Mouse (Mus musculus) midbrain, postnatal 0 days (tissue): ENCODE measurements around the gene Myo16. TPM values are rescaled to one million over a fixed set of nuclear protein-coding genes. Genes with fewer than 3 reads are reported as not detected.

Source experiments
- ATAC-seq: fragments of 200-750 bp; cut with Nextera tagmentation; 2 replicates; pipeline ENCODE4 v1.8.0; 2017; ENCODE audit warnings: moderate number of reproducible peaks, mild to moderate bottlenecking, moderate TSS enrichment, moderate library complexity; ENCODE audit not compliant: low FRiP score
- DNase-seq: peaks from one replicate; pipeline ENCODE4 v3.0.0-alpha.2; 2015; ENCODE audit warnings: low spot score
- H3K27ac ChIP-seq: fragments of 300-500 bp; sonication (generic); 2 replicates; pipeline ENCODE4 v1.5.1; 2014; ENCODE audit warnings: low read depth, mild to moderate bottlenecking, low read length, mixed read lengths
- H3K27me3 ChIP-seq: fragments of 300-500 bp; sonication (generic); 2 replicates; pipeline ENCODE4 v1.6.1; 2014; ENCODE audit warnings: low read length, control low read depth, mixed read lengths; ENCODE audit not compliant: insufficient read depth
- H3K36me3 ChIP-seq: fragments of 300-500 bp; sonication (generic); 2 replicates; pipeline ENCODE4 v1.6.1; 2014; ENCODE audit warnings: low read length, control low read depth, mixed read lengths; ENCODE audit not compliant: insufficient read depth
- H3K4me1 ChIP-seq: fragments of 300-500 bp; sonication (generic); 2 replicates; pipeline ENCODE4 v1.6.1; 2014; ENCODE audit warnings: mild to moderate bottlenecking, control low read depth, antibody characterized with exemption, low read length, mixed read lengths; ENCODE audit not compliant: insufficient read depth
- H3K4me2 ChIP-seq: fragments of 300-500 bp; sonication (generic); 2 replicates; pipeline ENCODE4 v1.6.1; 2014; ENCODE audit warnings: low read depth, mild to moderate bottlenecking, low read length, mixed read lengths; ENCODE audit not compliant: poor library complexity, severe bottlenecking
- H3K4me3 ChIP-seq: fragments of 300-500 bp; sonication (generic); 2 replicates; pipeline ENCODE4 v1.5.1; 2014; ENCODE audit warnings: low read depth, mild to moderate bottlenecking, low read length, moderate library complexity
- H3K9ac ChIP-seq: fragments of 300-500 bp; sonication (generic); replicated peaks from 2 replicates; pipeline ENCODE4 v1.6.1; 2014; ENCODE audit warnings: mild to moderate bottlenecking, low read length, moderate library complexity, mixed read lengths; ENCODE audit not compliant: poor library complexity, severe bottlenecking
- H3K9me3 ChIP-seq: fragments of 300-500 bp; sonication (generic); 2 replicates; pipeline ENCODE4 v1.6.1; 2016; ENCODE audit warnings: low read length, control low read depth
- CTCF ChIP-seq: IDR thresholded peaks from 2 replicates; pipeline ENCODE4 v1.5.1; 2016; ENCODE audit warnings: antibody characterized with exemption, mild to moderate bottlenecking
- WGBS: fragments of 180-500 bp; shearing (Covaris S2); extraction: QIAGEN DNeasy Blood & Tissue Kit; methylation state at CpG from one replicate; pipeline ENCODE4 v1.1.7; 2014; 5-methylcytosine and 5-hydroxymethylcytosine counted together
- polyA plus RNA-seq: library from polyadenylated mRNA; unstranded; fragments of >200 nt; fragmentation: Nextera tagmentation; extraction: Ambion mirVana; gene quantifications from 2 replicates; pipeline ENCODE4 v1.2.1, GENCODE M21; 2015
- total RNA-seq: library from RNA; depleted of rRNA; stranded (reverse); fragments of >200 nt; gene quantifications from 2 replicates; pipeline ENCODE4 v1.2.3, GENCODE M21; 2014

The Myo16 gene
- total and polyA plus RNA-seq, 2 experiments from 2014 or later, result 7.7 to 59.9 TPM

- no peak for DNase-seq
- H3K9ac ChIP-seq, result no peak overlapping the region
- no peak overlapping the region for H3K27ac ChIP-seq
- no peaks in the 10 kb centered on the region for H3K9me3 ChIP-seq
- H3K27me3 ChIP-seq, result no peaks in the 10 kb centered on the region
- H3K36me3 ChIP-seq, result no peaks in the 10 kb centered on the region
- H3K4me3 ChIP-seq, result no peak overlapping the region
- whole genome bisulfite sequencing, result 88% methylated on average over 5 of the region's 5 CpGs
- no peak overlapping the region for H3K4me2 ChIP-seq
- TF ChIP-seq CTCF, result no peak
- no peaks in the 10 kb centered on the region for H3K4me1 ChIP-seq
- no peak for ATAC-seq
These were observed 445.2 kb downstream of the Myo16 start for GRCm38 (mm10) chr8:10598889-10599288.

DNA sequence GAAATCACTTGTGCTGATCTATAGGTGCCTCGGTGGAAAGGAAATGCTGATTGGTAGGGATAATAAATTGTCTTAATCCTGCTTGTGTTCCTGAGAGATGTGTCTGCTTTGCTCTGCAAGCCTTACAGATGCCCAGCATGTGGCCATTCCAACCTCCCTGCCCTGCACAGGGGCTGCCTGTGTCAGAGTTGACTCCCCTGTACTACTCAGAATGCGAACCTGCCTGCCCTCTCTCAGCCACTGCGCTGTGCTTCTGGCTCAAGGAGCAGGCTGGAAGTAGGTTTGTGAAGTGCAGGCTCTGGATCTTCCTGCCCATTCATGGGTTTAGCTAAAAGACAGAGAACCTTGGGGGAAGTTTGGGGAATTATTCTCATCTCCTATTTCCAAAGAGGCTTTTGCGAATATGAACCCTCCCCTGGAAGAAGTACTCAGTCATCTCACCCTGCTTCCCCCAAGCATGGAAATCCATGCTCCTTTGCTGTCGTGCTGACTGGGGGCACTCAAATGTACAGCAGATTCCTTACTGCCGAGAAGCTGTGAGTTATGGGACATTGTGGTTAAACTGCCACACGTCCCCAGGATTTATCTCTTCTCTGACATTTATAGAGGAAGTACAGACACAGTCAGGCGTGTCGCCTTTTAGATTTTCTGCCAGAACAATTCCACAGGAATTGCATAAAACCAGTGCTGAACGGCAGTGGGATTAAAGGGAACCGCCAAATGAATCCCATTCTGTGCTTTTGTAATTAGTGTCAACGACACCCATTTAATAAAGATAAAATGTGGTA is 452.5 kb downstream of the Myo16 start:
- Histone ChIP-seq H3K9me3 (no peaks in the 10 kb centered on the region), H3K4me1 (no peaks in the 10 kb centered on the region), H3K4me2 (no peak overlapping the region), H3K27me3 (no peaks in the 10 kb centered on the region), H3K27ac (no peak overlapping the region), H3K9ac (no peak overlapping the region), H3K4me3 (no peak overlapping the region), H3K36me3 (no peaks in the 10 kb centered on the region)
- no peak for DNase-seq
- no peak for ATAC-seq
- WGBS, result 33% methylated on average over 12 of the region's 12 CpGs
- no peak for TF ChIP-seq CTCF

- no peaks in the 10 kb centered on the region for H3K4me1 ChIP-seq
- DNase-seq (no peak), ATAC-seq (no peak)
- TF ChIP-seq CTCF, result no peak
- no peaks in the 10 kb centered on the region for H3K27me3 ChIP-seq
- H3K27ac ChIP-seq, result no peak overlapping the region
- no peak overlapping the region for H3K4me3 ChIP-seq
- H3K9me3 ChIP-seq, result no peaks in the 10 kb centered on the region
- no peak overlapping the region for H3K9ac ChIP-seq
- WGBS, result 58% methylated on average over 4 of the region's 4 CpGs
- H3K36me3 ChIP-seq, result no peaks in the 10 kb centered on the region
- no peak overlapping the region for H3K4me2 ChIP-seq
These were observed 453.1 kb downstream of the Myo16 start for GRCm38 (mm10) chr8:10606816-10607209.

DNA sequence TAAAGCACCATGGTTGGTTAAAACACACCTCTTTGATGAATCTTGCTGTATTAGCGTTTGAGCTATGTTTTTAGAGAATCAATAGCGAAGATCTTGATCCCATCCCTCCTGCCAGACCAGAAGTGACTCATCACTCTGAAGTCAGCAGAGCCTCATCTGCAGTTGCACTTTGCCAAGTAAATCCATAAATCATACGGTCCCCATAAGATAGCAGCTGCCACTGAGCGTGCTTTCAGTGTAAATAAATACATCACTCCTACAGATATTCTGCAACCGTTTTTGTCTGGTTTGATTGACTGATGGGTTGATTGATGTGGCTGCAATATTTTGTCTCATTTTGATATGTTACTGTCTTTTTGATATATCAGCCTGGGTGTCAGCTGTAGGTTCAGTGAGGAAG is 457.9 kb downstream of the Myo16 start:
- H3K27me3 ChIP-seq, result no peaks in the 10 kb centered on the region
- no peak overlapping the region for H3K9ac ChIP-seq
- no peaks in the 10 kb centered on the region for H3K4me1 ChIP-seq
- H3K36me3 ChIP-seq, result no peaks in the 10 kb centered on the region
- WGBS, result 84% methylated on average over 5 of the region's 5 CpGs
- no peak overlapping the region for H3K4me2 ChIP-seq
- ATAC-seq (no peak), DNase-seq (no peak)
- no peaks in the 10 kb centered on the region for H3K9me3 ChIP-seq
- no peak for TF ChIP-seq CTCF
- H3K4me3 ChIP-seq, result no peak overlapping the region
- H3K27ac ChIP-seq, result no peak overlapping the region

- H3K9ac ChIP-seq, result no peak overlapping the region
- no peak overlapping the region for H3K4me3 ChIP-seq
- no peaks in the 10 kb centered on the region for H3K36me3 ChIP-seq
- TF ChIP-seq CTCF, result peak; percentile 45
- H3K27me3 ChIP-seq, result no peaks in the 10 kb centered on the region
- ATAC-seq (no peak), DNase-seq (no peak)
- H3K4me2 ChIP-seq, result no peak overlapping the region
- 61% methylated on average over 2 of the region's 2 CpGs for WGBS
- H3K4me1 ChIP-seq, result no peaks in the 10 kb centered on the region
- H3K9me3 ChIP-seq, result no peaks in the 10 kb centered on the region
- no peak overlapping the region for H3K27ac ChIP-seq
These were observed 459.7 kb downstream of the Myo16 start for GRCm38 (mm10) chr8:10613371-10613770.

- no peak overlapping the region for H3K27ac ChIP-seq
- no peaks in the 10 kb centered on the region for H3K36me3 ChIP-seq
- no peaks in the 10 kb centered on the region for H3K4me1 ChIP-seq
- ATAC-seq (no peak), DNase-seq (no peak)
- H3K4me2 ChIP-seq, result no peak overlapping the region
- TF ChIP-seq CTCF, result no peak
- H3K9ac ChIP-seq, result no peak overlapping the region
- no peaks in the 10 kb centered on the region for H3K9me3 ChIP-seq
- H3K4me3 ChIP-seq, result no peak overlapping the region
- WGBS, result 99% methylated on average over 2 of the region's 2 CpGs
- H3K27me3 ChIP-seq, result no peaks in the 10 kb centered on the region
These were observed 466.0 kb downstream of the Myo16 start for GRCm38 (mm10) chr8:10619689-10620088.
